Mouse (Mus musculus) testis, postnatal 10 days (tissue): Measurements from ENCODE around the gene Eif2ak1.

Experiments
- DNase-seq: peaks from one replicate; pipeline ENCODE4 v3.0.0; 2021; ENCODE audit warnings: low spot score

Eif2ak1 gene

DNA sequence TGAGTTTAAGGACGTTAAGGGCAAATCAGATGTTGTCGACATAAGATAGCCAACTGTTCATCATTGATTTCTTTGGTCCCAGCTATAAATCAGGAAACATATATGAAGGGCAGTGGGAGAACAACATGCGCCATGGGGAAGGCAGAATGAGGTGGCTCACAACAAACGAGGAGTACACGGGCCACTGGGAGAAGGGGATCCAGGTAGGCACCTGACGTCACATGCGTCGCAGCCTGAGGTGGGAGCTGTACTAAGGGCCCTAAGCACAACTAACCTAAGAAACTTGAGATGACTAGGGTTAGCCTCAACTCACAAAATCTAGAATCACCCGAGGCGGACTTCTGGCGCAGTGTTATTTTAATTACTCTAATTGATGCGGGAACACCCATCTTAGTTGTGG, 130.8 kb downstream of the Eif2ak1 start:
- no peak for DNase-seq

GRCm38 (mm10) chr5:143950016-143950415, 132.4 kb downstream of the Eif2ak1 start:
- no peak for DNase-seq
